Mouse (Mus musculus): ENCODE measurements around the gene Gstcd.

Gene Gstcd

GRCm38 (mm10) chr3:133091664-133092273 lies at the start of gene Gstcd, which contains the start of gene Ints12:
Gene Gstcd, minus strand, starts transcription at chr3:133092033.
Gene Ints12, plus strand, starts transcription at chr3:133091840.
- peak; percentile 95 for DNase-seq (ENCODE audit: low spot score)

GRCm38 (mm10) chr3:133132611-133133010 lies 40.8 kb upstream of the Gstcd start:
- no peak for DNase-seq (ENCODE audit: low spot score)

GRCm38 (mm10) chr3:133131372-133131771 lies 39.5 kb upstream of the Gstcd start:
- DNase-seq (ENCODE audit: low spot score) = no peak

GRCm38 (mm10) chr3:133113281-133113680 lies 21.4 kb upstream of the Gstcd start:
- no peak for DNase-seq (ENCODE audit: low spot score)

- DNase-seq (ENCODE audit: low spot score) = no peak
Observed at GRCm38 (mm10) chr3:133111741-133112140, 19.9 kb upstream of the Gstcd start.

GRCm38 (mm10) chr3:133109844-133110243 lies 18.0 kb upstream of the Gstcd start:
- no peak for DNase-seq (ENCODE audit: low spot score)

- no peak for DNase-seq (ENCODE audit: low spot score)
Observed at GRCm38 (mm10) chr3:133108731-133109130, 16.9 kb upstream of the Gstcd start.

GRCm38 (mm10) chr3:133104436-133104835 lies 12.6 kb upstream of the Gstcd start:
- DNase-seq (ENCODE audit: low spot score) = no peak

GRCm38 (mm10) chr3:133103768-133104167 lies 11.9 kb upstream of the Gstcd start:
- DNase-seq (ENCODE audit: low spot score) = no peak

- DNase-seq (ENCODE audit: low spot score) = no peak
Observed at GRCm38 (mm10) chr3:133098909-133099308, 7.1 kb upstream of the Gstcd start.

- DNase-seq (ENCODE audit: low spot score) = no peak
Observed at GRCm38 (mm10) chr3:133098336-133098735, 6.5 kb upstream of the Gstcd start.

GRCm38 (mm10) chr3:133097936-133098335 lies 6.1 kb upstream of the Gstcd start:
- DNase-seq (ENCODE audit: low spot score) = no peak

- no peak for DNase-seq (ENCODE audit: low spot score)
Observed at GRCm38 (mm10) chr3:133094305-133094704, 2.5 kb upstream of the Gstcd start.

GRCm38 (mm10) chr3:133092936-133093335 lies 1.1 kb upstream of the Gstcd start:
- DNase-seq (ENCODE audit: low spot score) = no peak

- no peak for DNase-seq (ENCODE audit: low spot score)
Observed at GRCm38 (mm10) chr3:133092274-133092853, 531 bp upstream of the Gstcd start.

- DNase-seq (ENCODE audit: low spot score) = peak; percentile 49
Observed at GRCm38 (mm10) chr3:133091121-133091663, 641 bp downstream of the Gstcd start.

GRCm38 (mm10) chr3:133090247-133091120 lies 1.3 kb downstream of the Gstcd start:
- no peak for DNase-seq (ENCODE audit: low spot score)

GRCm38 (mm10) chr3:133085858-133086257 lies 6.0 kb downstream of the Gstcd start:
- peak; percentile 65 for DNase-seq (ENCODE audit: low spot score)

GRCm38 (mm10) chr3:133082736-133083135 lies 9.1 kb downstream of the Gstcd start:
- no peak for DNase-seq (ENCODE audit: low spot score)

GRCm38 (mm10) chr3:133075560-133075959 lies 16.3 kb downstream of the Gstcd start:
- no peak for DNase-seq (ENCODE audit: low spot score)

- no peak for DNase-seq (ENCODE audit: low spot score)
Observed at GRCm38 (mm10) chr3:133052068-133052467, 39.8 kb downstream of the Gstcd start.

GRCm38 (mm10) chr3:133033145-133033755 lies 58.6 kb downstream of the Gstcd start:
- DNase-seq (ENCODE audit: low spot score) = no peak

All from MN1 (cell line).